Mouse (Mus musculus): ENCODE data around the gene Lbp. TPM values are rescaled to one million over a fixed set of nuclear protein-coding genes. Genes with fewer than 3 reads are reported as not detected.

Gene Lbp
- polyA plus RNA-seq, 1 experiment from 2014 or later, result 6.2 TPM

- peaks cover 22% of the 10 kb centered on the region for H3K4me1 ChIP-seq (ENCODE audit: control insufficient read depth, insufficient read depth, low read depth, low read length)
- H3K4me2 ChIP-seq (ENCODE audit: low read length), result peak overlapping the region; percentile 55
- H3K27me3 ChIP-seq (replicated peaks; ENCODE audit: control insufficient read depth, insufficient read depth, low read length), result no peaks in the 10 kb centered on the region
- peak overlapping the region; percentile 63 for H3K4me3 ChIP-seq (ENCODE audit: low read length)
- H3K36me3 ChIP-seq (ENCODE audit: control insufficient read depth, insufficient read depth, low read length), result peaks cover 11% of the 10 kb centered on the region
- peak overlapping the region; percentile 80 for H3K9ac ChIP-seq (ENCODE audit: low read depth, low read length)
- H3K27ac ChIP-seq (ENCODE audit: low read depth, low read length), result peak overlapping the region; percentile 91
- ATAC-seq, result no peak
- no peaks in the 10 kb centered on the region for H3K9me3 ChIP-seq (ENCODE audit: control insufficient read depth, low read length)
- 61% methylated on average over 7 of the region's 7 CpGs for WGBS
Measured at GRCm38 (mm10) chr2:158376798-158377197, 70.5 kb downstream of the Lbp start.

DNA sequence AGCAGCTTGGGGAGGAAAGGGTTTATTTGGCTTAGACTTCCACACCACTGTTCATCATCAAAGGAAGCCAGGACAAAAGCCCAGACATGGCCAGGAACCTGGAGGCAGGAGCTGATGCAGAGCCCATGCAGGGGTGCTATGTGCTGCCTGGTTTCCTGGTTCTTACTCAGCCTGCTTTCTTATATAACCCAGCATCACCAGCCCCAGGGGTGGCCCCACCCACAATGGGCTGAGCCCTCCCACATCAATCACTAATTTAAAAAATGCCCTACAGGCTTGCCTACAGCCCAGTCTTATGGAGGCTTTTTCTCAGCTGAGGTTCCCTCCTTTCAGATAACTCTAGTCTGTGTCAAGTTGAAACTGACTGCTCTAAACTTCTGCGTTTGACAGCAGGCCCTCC lies 71.5 kb downstream of the Lbp start:
- no peak for ATAC-seq
- Histone ChIP-seq H3K27me3 (replicated peaks; ENCODE audit: control insufficient read depth, insufficient read depth, low read length) (no peaks in the 10 kb centered on the region), H3K4me2 (ENCODE audit: low read length) (peak overlapping the region; percentile 55), H3K9ac (ENCODE audit: low read depth, low read length) (peak overlapping the region; percentile 31; the same call in 1 of the 2 replicates), H3K4me3 (ENCODE audit: low read length) (peak overlapping the region; percentile 63), H3K36me3 (ENCODE audit: control insufficient read depth, insufficient read depth, low read length) (peaks cover 11% of the 10 kb centered on the region), H3K27ac (ENCODE audit: low read depth, low read length) (no peak overlapping the region), H3K9me3 (ENCODE audit: control insufficient read depth, low read length) (no peaks in the 10 kb centered on the region), H3K4me1 (ENCODE audit: control insufficient read depth, insufficient read depth, low read depth, low read length) (peaks cover 22% of the 10 kb centered on the region)
- WGBS, result 82% methylated on average over 1 of the region's 1 CpGs

DNA sequence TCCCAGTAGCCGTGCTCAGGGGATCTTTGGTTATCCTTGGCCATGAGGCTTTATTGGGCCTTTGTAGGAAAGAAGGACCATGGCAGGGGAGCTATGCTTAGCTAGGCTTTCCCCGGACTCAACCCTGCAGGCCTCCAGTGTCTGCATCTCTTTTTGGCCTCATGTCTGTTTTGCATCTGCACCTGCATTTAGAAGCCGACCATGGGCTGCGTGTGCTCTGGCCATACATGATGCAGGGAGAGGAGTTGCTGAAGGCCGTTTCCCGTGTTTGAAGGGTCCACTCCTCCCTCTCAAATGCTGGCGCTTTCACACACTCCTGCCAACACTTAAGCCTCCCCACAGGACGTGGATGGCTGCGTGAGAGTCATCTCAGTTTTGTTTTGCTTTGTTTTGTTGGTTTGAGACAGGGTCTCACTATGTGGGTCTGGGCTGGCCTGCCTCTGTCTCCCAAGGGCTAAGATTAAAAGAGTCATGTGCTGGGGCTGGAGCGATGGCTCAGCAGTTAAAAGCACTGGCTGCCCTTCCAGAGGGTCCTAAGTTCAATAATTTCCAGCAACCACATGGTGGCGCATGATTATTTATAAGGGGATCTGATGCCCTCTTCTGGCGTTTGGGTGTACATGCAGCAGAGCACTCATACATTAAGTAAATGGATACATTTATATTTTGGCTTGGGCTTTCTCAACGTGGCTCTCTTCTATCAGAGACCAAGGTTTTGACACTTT lies 73.2 kb downstream of the Lbp start:
- 42% methylated on average over 13 of the region's 13 CpGs for WGBS
- H3K36me3 ChIP-seq (ENCODE audit: control insufficient read depth, insufficient read depth, low read length), result peaks cover 14% of the 10 kb centered on the region
- H3K4me1 ChIP-seq (ENCODE audit: control insufficient read depth, insufficient read depth, low read depth, low read length), result peaks cover 22% of the 10 kb centered on the region
- peak overlapping the region; percentile 36 for H3K4me2 ChIP-seq (ENCODE audit: low read length)
- no peaks in the 10 kb centered on the region for H3K9me3 ChIP-seq (ENCODE audit: control insufficient read depth, low read length)
- ATAC-seq, result peak; percentile 51
- no peaks in the 10 kb centered on the region for H3K27me3 ChIP-seq (replicated peaks; ENCODE audit: control insufficient read depth, insufficient read depth, low read length)
- H3K4me3 ChIP-seq (ENCODE audit: low read length), result no peak overlapping the region
- H3K27ac ChIP-seq (ENCODE audit: low read depth, low read length), result no peak overlapping the region
- no peak overlapping the region for H3K9ac ChIP-seq (ENCODE audit: low read depth, low read length)

Other genes with a start within 250 kb of the Lbp start
- gene Tgm2, start 160.1 kb upstream of the Lbp start, polyA plus RNA-seq (2015; fragmentation: Nextera tagmentation; extraction: Ambion mirVana), result 7.9 and 11.4 TPM in 2 replicates
- gene D630003M21Rik, start 77.3 kb upstream of the Lbp start, polyA plus RNA-seq (2015; fragmentation: Nextera tagmentation; extraction: Ambion mirVana), result 1.9 and 2.1 TPM in 2 replicates
- gene Bpi, start 48.4 kb upstream of the Lbp start, polyA plus RNA-seq (2015; fragmentation: Nextera tagmentation; extraction: Ambion mirVana), result not detected in 2 replicates
- 809 and 814 TPM in 2 replicates for gene Snhg11, start 69.1 kb downstream of the Lbp start, polyA plus RNA-seq (2015; fragmentation: Nextera tagmentation; extraction: Ambion mirVana)
- gene Ralgapb, start 103.4 kb downstream of the Lbp start, polyA plus RNA-seq (2015; fragmentation: Nextera tagmentation; extraction: Ambion mirVana), result 19.1 and 21.7 TPM in 2 replicates
- not detected in 2 replicates for gene Adig, start 196.1 kb downstream of the Lbp start, polyA plus RNA-seq (2015; fragmentation: Nextera tagmentation; extraction: Ambion mirVana)
- 0.69 and 1.1 TPM in 2 replicates for gene Arhgap40, start 206.3 kb downstream of the Lbp start, polyA plus RNA-seq (2015; fragmentation: Nextera tagmentation; extraction: Ambion mirVana)